Mouse (Mus musculus): Measurements from ENCODE around the gene Cyb5d2.

GRCm38 (mm10) chr11:72770816-72771215, 25.1 kb downstream of the Cyb5d2 start:
- TF ChIP-seq CTCF (conservative IDR thresholded peaks at IDR 0.05; ENCODE audit: low read length) (no peak), POU5F1 (IDR thresholded peaks at IDR 0.05; ENCODE audit: borderline replicate concordance, low read length) (no peak)

Data from E14TG2a.4 (cell line).